Mouse (Mus musculus) large intestine, adult 2 months (tissue): ENCODE measurements at regions not wholly inside any gene's neighbourhood (a gene's known extent, or its start where the extent isn't known, plus 50 kb on each side); places are given as distances from the start of the nearest gene placed in this dataset.
A peak's percentile ranks its signal among the peaks of the same experiment; 100 is the strongest.

Experiments
- DNase-seq: peaks from one replicate; pipeline ENCODE4 v3.0.0-alpha.2; 2012; ENCODE audit warnings: low read depth, low spot score
- WGBS: fragments of 180-500 bp; shearing (Covaris S2); methylation state at CpG from one replicate; pipeline ENCODE4 v1.1.7; 2018; 5-methylcytosine and 5-hydroxymethylcytosine counted together

GRCm38 (mm10) chrX:76010631-76011030 is 135.6 kb upstream of the Pls3 start:
- DNase-seq, result no peak
- WGBS, result 87% methylated on average over 2 of the region's 2 CpGs

GRCm38 (mm10) chrX:75978562-75978961 is 103.6 kb upstream of the Pls3 start:
- peak; percentile 3 for DNase-seq
- 35% methylated on average over 3 of the region's 3 CpGs for WGBS

GRCm38 (mm10) chrX:75974671-75975070 is 99.7 kb upstream of the Pls3 start:
- WGBS, result 35% methylated on average over 4 of the region's 4 CpGs
- DNase-seq, result no peak

- DNase-seq, result no peak
Observed at GRCm38 (mm10) chrX:75949694-75950093, 74.7 kb upstream of the Pls3 start.

GRCm38 (mm10) chrX:75928903-75929302 is 53.9 kb upstream of the Pls3 start:
- no peak for DNase-seq
- WGBS, result 82% methylated on average over 3 of the region's 3 CpGs
